Mouse (Mus musculus) thymus, adult 18-20 months (tissue): ENCODE measurements around the gene Xndc1.
A peak's percentile ranks its signal among the peaks of the same experiment; 100 is the strongest.

Experiments
- DNase-seq, 2 experiments: peaks; one replicate each; pipeline ENCODE4 v3.0.0; 2022; ENCODE audit warnings: mixed read lengths in 2 of 2

Gene Xndc1

GRCm38 (mm10) chr7:102082816-102083215 is 17.5 kb downstream of the Xndc1 start, which contains the start of gene Trpc2:
Gene Trpc2, plus strand, starts transcription at chr7:102083116.
- no peak for DNase-seq

- no peak for DNase-seq
These were observed 18.9 kb downstream of the Xndc1 start for GRCm38 (mm10) chr7:102084041-102084696.

DNA sequence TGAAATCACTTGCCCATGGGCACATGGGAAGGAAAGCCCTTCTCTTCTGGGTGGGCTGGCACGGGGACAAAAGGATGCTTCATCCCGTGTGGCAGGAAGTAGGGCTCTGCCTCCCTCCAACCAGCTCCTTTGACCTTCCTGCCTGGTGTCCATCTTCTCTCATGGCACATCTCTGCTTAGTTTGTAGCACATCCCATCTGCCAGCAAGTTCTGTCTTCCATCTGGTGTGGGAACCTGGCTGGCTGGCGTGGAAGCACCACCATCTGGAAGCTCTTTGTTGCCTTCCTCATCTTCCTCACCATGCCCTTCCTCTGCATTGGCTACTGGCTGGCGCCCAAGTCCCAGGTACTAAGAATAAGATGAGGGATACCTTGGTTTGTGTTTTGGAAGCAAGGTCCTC is 22.0 kb downstream of the Xndc1 start:
- DNase-seq, result no peak

DNA sequence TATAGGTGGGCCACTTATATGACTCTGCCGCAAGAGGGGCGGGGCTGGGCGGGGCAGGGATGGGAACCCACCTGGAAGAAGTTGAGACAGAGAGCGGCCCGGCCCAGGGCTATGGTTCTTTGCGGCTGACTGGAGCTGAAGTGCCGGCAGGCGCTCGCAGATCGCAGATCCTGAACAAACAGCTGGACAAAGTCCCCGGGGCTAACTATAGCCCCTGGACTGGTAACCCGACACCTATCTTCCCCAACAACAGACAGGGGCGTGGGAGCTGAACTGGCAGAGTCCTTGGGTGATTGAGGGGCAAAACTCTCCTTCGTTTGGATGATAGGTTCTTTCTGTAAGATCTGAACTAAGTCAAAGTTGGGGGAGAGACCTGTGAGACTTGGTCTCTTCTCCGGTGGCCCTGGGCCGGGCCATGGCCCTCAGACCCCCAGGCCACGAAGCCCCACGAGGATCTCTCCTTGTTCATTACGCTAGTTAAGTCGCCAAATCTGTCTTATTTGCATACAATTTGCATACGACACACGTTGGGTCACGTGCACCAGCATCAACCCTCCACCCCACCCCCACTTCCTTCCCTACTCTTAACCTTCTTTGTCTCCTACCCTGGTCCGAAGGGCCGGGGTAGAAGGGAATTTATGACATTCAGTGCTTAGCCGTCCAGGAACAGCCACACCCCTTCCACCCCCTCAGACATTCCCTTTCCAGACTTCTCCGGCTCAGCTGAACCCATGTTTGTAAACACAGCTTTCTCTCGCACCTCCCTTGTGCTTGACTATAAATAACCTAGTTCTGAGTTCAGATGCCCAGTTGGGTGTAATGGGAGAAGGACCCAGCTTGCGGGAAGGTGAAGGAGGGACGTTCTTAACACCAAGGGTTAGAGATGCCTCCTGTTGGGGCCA is 34.7 kb downstream of the Xndc1 start:
- peak; percentile 33 to 35 for DNase-seq

DNA sequence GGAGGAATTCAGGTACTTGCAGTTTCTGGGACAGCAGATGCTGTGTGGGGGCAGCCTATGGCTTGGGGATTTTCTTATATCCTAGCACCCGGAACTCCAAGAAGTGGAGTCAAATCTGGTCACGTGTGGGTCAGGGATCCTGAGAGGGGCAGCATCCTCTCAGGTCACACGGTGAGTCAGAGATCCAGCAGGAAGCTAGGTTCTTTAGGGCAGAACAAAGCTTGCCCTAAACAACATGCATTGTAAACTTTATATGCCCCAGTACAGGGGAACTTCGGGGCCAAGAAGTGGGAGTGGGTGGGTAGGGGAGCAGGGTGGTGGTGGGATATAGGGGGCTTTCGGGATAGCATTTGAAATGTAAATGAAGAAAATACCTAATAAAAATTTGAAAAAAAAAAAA is 35.6 kb downstream of the Xndc1 start:
- DNase-seq, result no peak

DNA sequence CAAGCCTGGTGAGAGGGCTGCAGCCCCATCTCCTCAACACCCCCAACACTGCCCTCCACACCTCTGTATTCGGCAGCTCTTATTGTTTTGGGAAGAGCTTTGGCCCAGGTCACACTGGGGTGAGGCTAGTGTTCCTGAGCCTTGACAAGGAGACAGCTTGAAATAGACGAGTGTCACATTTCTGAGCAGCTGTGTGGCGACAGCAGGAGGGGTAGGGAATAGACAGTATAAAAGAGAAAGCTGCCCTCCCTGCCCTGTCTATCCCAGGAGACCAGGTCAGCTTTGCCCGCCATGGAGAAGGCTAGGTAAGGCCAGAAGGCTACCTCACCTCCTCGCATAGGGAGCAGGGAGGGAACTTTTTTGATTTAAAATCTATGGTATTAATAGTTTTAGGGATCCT is 36.2 kb downstream of the Xndc1 start, which contains the start of gene Art1:
Gene Art1 (plus strand): TSS at position 257 of the 400 bp plus-strand sequence.
- DNase-seq, result no peak

DNA sequence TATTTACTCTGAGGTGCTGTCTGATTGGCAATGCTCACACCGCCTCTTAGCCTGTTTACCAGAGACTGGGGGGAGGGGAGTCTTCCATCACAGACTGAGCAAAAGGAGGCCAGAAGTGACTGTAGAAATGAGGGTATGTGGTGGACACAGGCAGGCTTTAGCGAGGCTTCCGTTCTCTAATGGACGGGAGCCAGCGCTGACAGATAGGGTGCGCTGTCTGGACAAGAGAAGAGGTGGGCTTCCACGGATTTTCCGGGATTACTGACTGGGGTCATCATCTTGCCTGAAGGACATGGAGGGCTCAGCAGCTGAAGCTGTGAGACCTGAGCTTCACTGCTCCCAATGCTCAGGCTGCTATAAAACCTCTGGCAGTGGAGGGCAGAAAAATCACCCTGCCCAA is 36.9 kb downstream of the Xndc1 start:
- no peak for DNase-seq

GRCm38 (mm10) chr7:102102696-102103095 is 37.4 kb downstream of the Xndc1 start:
- DNase-seq, result no peak

DNA sequence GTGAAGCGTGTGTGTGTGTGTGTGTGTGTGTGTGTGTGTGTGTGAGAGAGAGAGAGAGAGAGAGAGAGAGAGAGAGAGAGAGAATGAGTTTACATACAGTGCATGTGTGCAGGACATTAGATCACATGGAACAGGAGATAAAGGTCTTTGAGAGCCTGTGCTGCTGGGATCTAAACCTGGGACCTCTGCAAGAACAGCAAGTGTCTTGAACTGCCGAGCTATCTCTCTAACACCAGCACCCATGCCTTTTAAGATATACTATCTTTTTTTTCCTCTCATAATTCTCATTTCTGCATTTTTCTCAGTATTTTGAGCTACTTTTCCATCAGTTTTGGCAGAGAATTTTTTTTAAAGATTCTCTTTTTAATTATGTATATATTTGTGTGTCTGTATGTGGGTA is 38.2 kb downstream of the Xndc1 start:
- no peak for DNase-seq

- no peak for DNase-seq
These were observed 38.8 kb downstream of the Xndc1 start for GRCm38 (mm10) chr7:102104126-102104525.

DNA sequence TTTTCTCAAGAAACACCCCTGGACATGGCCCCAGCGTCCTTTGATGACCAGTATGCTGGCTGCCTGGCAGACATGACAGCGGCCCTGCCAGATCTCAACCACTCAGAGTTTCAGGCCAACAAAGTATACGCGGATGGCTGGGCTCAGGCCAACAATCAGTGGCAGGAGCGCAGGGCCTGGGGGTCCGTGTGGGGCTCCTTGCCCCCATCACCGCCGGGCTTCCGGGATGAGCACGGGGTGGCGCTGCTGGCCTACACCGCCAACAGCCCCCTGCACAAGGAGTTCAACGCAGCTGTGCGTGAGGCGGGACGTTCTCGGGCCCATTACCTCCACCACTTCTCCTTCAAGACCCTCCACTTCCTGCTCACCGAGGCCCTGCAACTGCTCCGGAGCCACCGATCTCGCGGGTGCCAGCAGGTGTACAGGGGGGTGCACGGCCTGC is 41.4 kb downstream of the Xndc1 start:
- DNase-seq, result peak; percentile 25 to 54

GRCm38 (mm10) chr7:102108206-102108605 is 42.9 kb downstream of the Xndc1 start:
- no peak for DNase-seq

GRCm38 (mm10) chr7:102109171-102109570 is 43.9 kb downstream of the Xndc1 start, which contains the start of gene Art5:
Gene Art5, minus strand, starts transcription at chr7:102109489.
- no peak for DNase-seq

GRCm38 (mm10) chr7:102109746-102110145 is 44.4 kb downstream of the Xndc1 start:
- DNase-seq, result no peak

- no peak for DNase-seq
These were observed 47.9 kb downstream of the Xndc1 start for GRCm38 (mm10) chr7:102113151-102113729.

DNA sequence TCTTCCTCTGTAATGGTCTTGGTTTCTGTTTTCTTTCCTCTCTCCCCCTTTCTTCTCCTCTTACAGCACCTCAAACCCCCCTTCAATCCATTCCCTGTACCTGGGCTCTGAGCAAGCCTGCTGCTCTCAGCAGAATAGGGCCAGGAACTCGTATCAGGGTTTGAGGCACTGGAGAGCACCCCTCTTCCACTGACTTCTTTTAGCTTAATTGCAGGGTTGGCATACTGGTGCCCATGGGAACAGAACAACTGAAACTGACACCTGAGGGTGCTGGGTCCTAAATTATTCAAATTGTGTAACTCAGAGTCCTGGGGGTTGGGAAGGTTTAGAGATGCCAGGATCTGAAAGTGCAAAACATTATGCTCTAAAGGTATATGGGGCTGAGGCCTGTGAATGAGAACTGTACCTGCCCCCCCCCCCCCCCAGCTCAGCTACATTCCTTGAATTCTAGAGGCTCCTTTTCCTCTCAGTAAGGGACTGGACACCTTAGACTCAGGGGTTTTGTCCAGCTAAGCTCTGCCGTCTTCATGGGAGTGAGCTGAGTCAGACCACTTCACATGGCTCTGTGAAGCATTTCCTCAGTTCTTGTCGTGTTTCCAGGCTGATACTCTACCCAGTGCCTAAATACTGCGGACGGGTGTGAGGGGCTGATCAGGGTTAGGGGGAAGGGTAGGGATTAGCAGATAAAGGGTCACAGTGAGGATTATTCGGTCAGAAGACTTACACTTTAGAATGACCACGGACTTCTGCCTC is 51.4 kb downstream of the Xndc1 start, which contains the start of gene Chrna10:
Gene Chrna10 (minus strand): TSS at position 250 of the 753 bp plus-strand sequence.
- no peak for DNase-seq

- no peak for DNase-seq
These were observed 52.1 kb downstream of the Xndc1 start for GRCm38 (mm10) chr7:102117382-102117781.

GRCm38 (mm10) chr7:102120326-102120725 is 55.0 kb downstream of the Xndc1 start:
- DNase-seq, result no peak

GRCm38 (mm10) chr7:102132395-102132794 is 67.1 kb downstream of the Xndc1 start:
- DNase-seq, result no peak
